Mouse (Mus musculus): ENCODE measurements around the gene Mpg. TPM values are rescaled to one million over a fixed set of nuclear protein-coding genes. Genes with fewer than 3 reads are reported as not detected.

Gene Mpg
- polyA plus RNA-seq, 1 experiment: 15.3 TPM

GRCm38 (mm10) chr11:32201922-32202685 lies 24.2 kb upstream of the Mpg start:
- TF ChIP-seq POLR2A (IDR thresholded peaks at IDR 0.05; ENCODE audit: borderline replicate concordance, low read depth, low read length) (no peak), CTCF (IDR thresholded peaks at IDR 0.05; ENCODE audit: low read depth, low read length) (no peak)
- Histone ChIP-seq H3K4me1 (ENCODE audit: control insufficient read depth, insufficient read depth, low read length) (peaks cover 3% of the 10 kb centered on the region; the same call in 1 of the 2 replicates), H3K4me3 (ENCODE audit: insufficient read depth, low read length) (no peak overlapping the region), H3K27ac (ENCODE audit: insufficient read depth, low read depth, low read length) (no peak overlapping the region)

GRCm38 (mm10) chr11:32205058-32205873 lies 21.0 kb upstream of the Mpg start, which contains the start of gene Snrnp25:
Gene Snrnp25 (plus strand): TSS chr11:32205415.
- TF ChIP-seq CTCF (IDR thresholded peaks at IDR 0.05; ENCODE audit: low read depth, low read length) (peak; percentile 20; the same call in 1 of the 2 replicates), POLR2A (IDR thresholded peaks at IDR 0.05; ENCODE audit: borderline replicate concordance, low read depth, low read length) (no peak)
- H3K4me1 ChIP-seq (ENCODE audit: control insufficient read depth, insufficient read depth, low read length): peaks cover 3% of the 10 kb centered on the region; the same call in 1 of the 2 replicates
- peak within 1 kb of the TSS; percentile 98 for H3K4me3 ChIP-seq (ENCODE audit: insufficient read depth, low read length)
- 0 out of 2 replicates have a peak within 1 kb of the TSS, but pooled peaks have one; percentile 24 for H3K27ac ChIP-seq (ENCODE audit: insufficient read depth, low read depth, low read length)

GRCm38 (mm10) chr11:32210623-32211022 lies 15.7 kb upstream of the Mpg start:
- TF ChIP-seq CTCF (IDR thresholded peaks at IDR 0.05; ENCODE audit: low read depth, low read length) (no peak), POLR2A (IDR thresholded peaks at IDR 0.05; ENCODE audit: borderline replicate concordance, low read depth, low read length) (no peak)
- peaks cover 3% of the 10 kb centered on the region; the same call in 1 of the 2 replicates for H3K4me1 ChIP-seq (ENCODE audit: control insufficient read depth, insufficient read depth, low read length)
- H3K4me3 ChIP-seq (ENCODE audit: insufficient read depth, low read length): no peak overlapping the region
- no peak overlapping the region for H3K27ac ChIP-seq (ENCODE audit: insufficient read depth, low read depth, low read length)

GRCm38 (mm10) chr11:32215372-32216162 lies 10.7 kb upstream of the Mpg start:
- Histone ChIP-seq H3K4me1 (ENCODE audit: control insufficient read depth, insufficient read depth, low read length) (peaks cover 10% of the 10 kb centered on the region), H3K4me3 (ENCODE audit: insufficient read depth, low read length) (no peak overlapping the region), H3K27ac (ENCODE audit: insufficient read depth, low read depth, low read length) (no peak overlapping the region)
- TF ChIP-seq POLR2A (IDR thresholded peaks at IDR 0.05; ENCODE audit: borderline replicate concordance, low read depth, low read length) (no peak), CTCF (IDR thresholded peaks at IDR 0.05; ENCODE audit: low read depth, low read length) (no peak)

- peaks cover 12% of the 10 kb centered on the region for H3K4me1 ChIP-seq (ENCODE audit: control insufficient read depth, insufficient read depth, low read length)
- H3K27ac ChIP-seq (ENCODE audit: insufficient read depth, low read depth, low read length): no peak overlapping the region
- TF ChIP-seq CTCF (IDR thresholded peaks at IDR 0.05; ENCODE audit: low read depth, low read length) (peak; percentile 93), POLR2A (IDR thresholded peaks at IDR 0.05; ENCODE audit: borderline replicate concordance, low read depth, low read length) (no peak)
- H3K4me3 ChIP-seq (ENCODE audit: insufficient read depth, low read length): no peak overlapping the region
Measured at GRCm38 (mm10) chr11:32216851-32217250, 9.5 kb upstream of the Mpg start.

- H3K27ac ChIP-seq (ENCODE audit: insufficient read depth, low read depth, low read length): no peak overlapping the region
- no peak overlapping the region for H3K4me3 ChIP-seq (ENCODE audit: insufficient read depth, low read length)
- peaks cover 21% of the 10 kb centered on the region for H3K4me1 ChIP-seq (ENCODE audit: control insufficient read depth, insufficient read depth, low read length)
- TF ChIP-seq POLR2A (IDR thresholded peaks at IDR 0.05; ENCODE audit: borderline replicate concordance, low read depth, low read length) (no peak), CTCF (IDR thresholded peaks at IDR 0.05; ENCODE audit: low read depth, low read length) (no peak)
Measured at GRCm38 (mm10) chr11:32218501-32219050, 7.7 kb upstream of the Mpg start.

DNA sequence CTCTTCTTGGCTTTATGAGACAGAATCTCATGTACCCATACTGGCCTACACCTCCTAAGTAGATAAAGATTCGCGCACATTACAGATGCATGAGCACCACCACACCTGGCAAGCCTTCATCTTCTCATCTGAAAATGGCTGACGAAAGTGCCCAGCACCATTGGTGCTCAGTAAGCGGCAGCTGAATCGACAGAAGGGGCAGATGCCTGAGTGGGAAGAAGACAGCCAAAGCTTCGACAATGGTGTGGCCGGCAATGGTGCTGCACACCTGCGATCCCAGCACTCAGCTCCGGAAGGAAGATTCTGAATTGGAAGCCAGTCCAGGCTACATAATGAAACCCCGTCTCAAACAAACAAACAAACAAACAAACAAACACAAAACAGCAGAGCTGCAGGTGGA lies 7.0 kb upstream of the Mpg start:
- Histone ChIP-seq H3K4me3 (ENCODE audit: insufficient read depth, low read length) (no peak overlapping the region), H3K4me1 (ENCODE audit: control insufficient read depth, insufficient read depth, low read length) (peaks cover 29% of the 10 kb centered on the region), H3K27ac (ENCODE audit: insufficient read depth, low read depth, low read length) (no peak overlapping the region)
- TF ChIP-seq POLR2A (IDR thresholded peaks at IDR 0.05; ENCODE audit: borderline replicate concordance, low read depth, low read length) (no peak), CTCF (IDR thresholded peaks at IDR 0.05; ENCODE audit: low read depth, low read length) (no peak)

- Histone ChIP-seq H3K4me3 (ENCODE audit: insufficient read depth, low read length) (peak overlapping the region; percentile 72), H3K27ac (ENCODE audit: insufficient read depth, low read depth, low read length) (no peak overlapping the region), H3K4me1 (ENCODE audit: control insufficient read depth, insufficient read depth, low read length) (peaks cover 41% of the 10 kb centered on the region)
- no peak for TF ChIP-seq CTCF (IDR thresholded peaks at IDR 0.05; ENCODE audit: low read depth, low read length)
- TF ChIP-seq POLR2A (IDR thresholded peaks at IDR 0.05; ENCODE audit: borderline replicate concordance, low read depth, low read length): no peak
Measured at GRCm38 (mm10) chr11:32220607-32221224, 5.6 kb upstream of the Mpg start.

Measured in bone marrow macrophage, adult 2 months (primary cell).